12 mouse cellular contexts compared by ENCODE assay signal in genomic region chr1:64035804-64036203, GRCm38 (mm10).
DNase-seq lines count a peak whose midpoint lies in the region; ATAC-seq and TF ChIP-seq lines count a peak whose summit lies in the region.
"Had no signal": no experiment of that assay in that cellular context is flagged by ENCODE, and none has a peak within 500 bp of the region (broad histone marks: within the 10 kb centered on the region; RNA-seq: fewer than 3 reads in every experiment).

No protein-coding gene starts in this region.

- no peak overlapping the region for H3K9ac ChIP-seq in heart, embryonic 13.5 days
- H3K9ac ChIP-seq in hindbrain, embryonic 13.5 days = no peak overlapping the region
- no peak overlapping the region for H3K9ac ChIP-seq in liver, embryonic 12.5 days
- H3K9ac ChIP-seq: limb, embryonic 12.5 days had no signal

- H3K27me3 ChIP-seq in heart, embryonic 13.5 days (replicated peaks) = no peaks in the 10 kb centered on the region
- H3K27me3 ChIP-seq in heart, embryonic 10.5 days (ENCODE audit: insufficient read depth, poor library complexity, severe bottlenecking) = no peaks in the 10 kb centered on the region
- no peaks in the 10 kb centered on the region for H3K27me3 ChIP-seq in hindbrain, embryonic 13.5 days
- no peaks in the 10 kb centered on the region for H3K27me3 ChIP-seq in liver, embryonic 12.5 days (replicated peaks)
- H3K27me3 ChIP-seq: limb, embryonic 12.5 days had no signal

- WGBS in heart, embryonic 13.5 days = 51% methylated on average over 7 of the region's 7 CpGs
- 60% methylated on average over 7 of the region's 7 CpGs for WGBS in heart, embryonic 10.5 days
- WGBS in hindbrain, embryonic 13.5 days = 55% methylated on average over 7 of the region's 7 CpGs
- 54% methylated on average over 7 of the region's 7 CpGs for WGBS in liver, embryonic 12.5 days (ENCODE audit: insufficient replicate concordance)

- H3K4me2 ChIP-seq in heart, embryonic 13.5 days = no peak overlapping the region
- no peak overlapping the region for H3K4me2 ChIP-seq in hindbrain, embryonic 13.5 days
- H3K4me2 ChIP-seq in liver, embryonic 12.5 days = no peak overlapping the region
- H3K4me2 ChIP-seq: limb, embryonic 12.5 days had no signal

- no peak overlapping the region for H3K4me3 ChIP-seq in heart, embryonic 13.5 days
- H3K4me3 ChIP-seq in heart, embryonic 10.5 days = no peak overlapping the region
- no peak overlapping the region for H3K4me3 ChIP-seq in layer of hippocampus, adult 2 months
- no peak overlapping the region for H3K4me3 ChIP-seq in hindbrain, embryonic 13.5 days
- no peak overlapping the region for H3K4me3 ChIP-seq in liver, embryonic 12.5 days
- H3K4me3 ChIP-seq: limb, embryonic 12.5 days had no signal

- peak overlapping the region; percentile 36; the same call in 1 of the 2 replicates for H3K27ac ChIP-seq in heart, embryonic 13.5 days (replicated peaks)
- no peak overlapping the region for H3K27ac ChIP-seq in heart, embryonic 10.5 days
- peak overlapping the region; percentile 74 for H3K27ac ChIP-seq in layer of hippocampus, adult 2 months
- H3K27ac ChIP-seq in hindbrain, embryonic 13.5 days = 0 out of 2 replicates have a peak overlapping the region, but pooled peaks have one; percentile 50
- no peak overlapping the region for H3K27ac ChIP-seq in liver, embryonic 12.5 days
- H3K27ac ChIP-seq: limb, embryonic 12.5 days had no signal

- H3K36me3 ChIP-seq in heart, embryonic 13.5 days = peaks cover 47% of the 10 kb centered on the region
- H3K36me3 ChIP-seq in heart, embryonic 10.5 days = peaks cover 19% of the 10 kb centered on the region; the same call in 1 of the 2 replicates
- peaks cover 36% of the 10 kb centered on the region for H3K36me3 ChIP-seq in hindbrain, embryonic 13.5 days
- peaks cover 16% of the 10 kb centered on the region; the same call in 1 of the 2 replicates for H3K36me3 ChIP-seq in liver, embryonic 12.5 days

- H3K4me1 ChIP-seq in heart, embryonic 13.5 days = peaks cover 58% of the 10 kb centered on the region
- peaks cover 28% of the 10 kb centered on the region for H3K4me1 ChIP-seq in heart, embryonic 10.5 days
- H3K4me1 ChIP-seq in hindbrain, embryonic 13.5 days (replicated peaks) = peaks cover 57% of the 10 kb centered on the region
- peaks cover 6% of the 10 kb centered on the region for H3K4me1 ChIP-seq in liver, embryonic 12.5 days
- H3K4me1 ChIP-seq: limb, embryonic 12.5 days had no signal

- no peak for DNase-seq in heart, embryonic 10.5 days (ENCODE audit: low spot score)
- DNase-seq in layer of hippocampus, adult 2 months (ENCODE audit: low spot score in 2 of 2) = no peak
- no peak for DNase-seq in layer of hippocampus, adult 18-20 months (ENCODE audit: low spot score in 2 of 2)
- peak; percentile 51 for DNase-seq in lung, postnatal 36 days
- no peak for DNase-seq in cerebellum, adult 18-20 months
- DNase-seq: layer of hippocampus, postnatal 36 days; midbrain, embryonic 14.5 days had no signal

- no peak for ATAC-seq in heart, embryonic 13.5 days (ENCODE audit: extremely low read depth, insufficient number of reproducible peaks, low FRiP score, low TSS enrichment)
- ATAC-seq in hindbrain, embryonic 13.5 days (ENCODE audit: low FRiP score) = no peak
- no peak for ATAC-seq in liver, embryonic 12.5 days
- ATAC-seq: forebrain, embryonic 14.5 days had no signal

- no peaks in the 10 kb centered on the region for H3K9me3 ChIP-seq in heart, embryonic 13.5 days
- no peaks in the 10 kb centered on the region for H3K9me3 ChIP-seq in heart, embryonic 10.5 days
- no peaks in the 10 kb centered on the region for H3K9me3 ChIP-seq in hindbrain, embryonic 13.5 days
- no peaks in the 10 kb centered on the region for H3K9me3 ChIP-seq in liver, embryonic 12.5 days (replicated peaks)
- H3K9me3 ChIP-seq: limb, embryonic 12.5 days had no signal

- no peak for TF ChIP-seq CTCF in layer of hippocampus, adult 2 months (conservative IDR thresholded peaks at IDR 0.05)

Comparison
In these comparisons a context has a peak if more than half of its experiments do, and no peak if none do; other contexts are left out.
1. H3K27ac ChIP-seq: peak in heart, embryonic 13.5 days (single experiment), layer of hippocampus, adult 2 months (single experiment) and hindbrain, embryonic 13.5 days (single experiment); none in heart, embryonic 10.5 days (single experiment) and liver, embryonic 12.5 days (single experiment).